Mouse (Mus musculus) G1E (cell line): ENCODE results near the gene Rbms3.

Source experiments
- CTCF ChIP-seq: IDR thresholded peaks from 2 replicates; pipeline ENCODE4 v1.5.1; 2012; ENCODE audit warnings: low read depth, low read length, inconsistent platforms, mixed read lengths
- GATA1 ChIP-seq: IDR thresholded peaks from 2 replicates; pipeline ENCODE4 v1.6.1; 2012; ENCODE audit warnings: borderline replicate concordance, low read length, inconsistent platforms, mixed read lengths
- GATA2 ChIP-seq: IDR thresholded peaks from 2 replicates; pipeline ENCODE4 v1.6.1; 2012; ENCODE audit warnings: low read depth, low read length, inconsistent platforms, borderline replicate concordance
- POLR2AphosphoS5 ChIP-seq: IDR thresholded peaks from 2 replicates; pipeline ENCODE4 v1.6.1; 2012; ENCODE audit warnings: low read depth, low read length, inconsistent platforms; ENCODE audit not compliant: insufficient replicate concordance
- TAL1 ChIP-seq: conservative IDR thresholded peaks from 2 replicates; pipeline ENCODE4 v1.6.1; 2012; ENCODE audit warnings: low read depth, low read length, inconsistent platforms, mixed read lengths

- TF ChIP-seq CTCF (no peak), GATA1 (no peak), POLR2AphosphoS5 (no peak), GATA2 (no peak), TAL1 (no peak)
Measured at GRCm38 (mm10) chr9:117072433-117073099, 557.1 kb downstream of the Rbms3 start.
